Mouse (Mus musculus) lung, postnatal 14 days (tissue): ENCODE measurements around the gene Cpt1b.

Experiments
- DNase-seq: peaks from one replicate; pipeline ENCODE4 v3.0.0; 2021

Cpt1b gene

DNA sequence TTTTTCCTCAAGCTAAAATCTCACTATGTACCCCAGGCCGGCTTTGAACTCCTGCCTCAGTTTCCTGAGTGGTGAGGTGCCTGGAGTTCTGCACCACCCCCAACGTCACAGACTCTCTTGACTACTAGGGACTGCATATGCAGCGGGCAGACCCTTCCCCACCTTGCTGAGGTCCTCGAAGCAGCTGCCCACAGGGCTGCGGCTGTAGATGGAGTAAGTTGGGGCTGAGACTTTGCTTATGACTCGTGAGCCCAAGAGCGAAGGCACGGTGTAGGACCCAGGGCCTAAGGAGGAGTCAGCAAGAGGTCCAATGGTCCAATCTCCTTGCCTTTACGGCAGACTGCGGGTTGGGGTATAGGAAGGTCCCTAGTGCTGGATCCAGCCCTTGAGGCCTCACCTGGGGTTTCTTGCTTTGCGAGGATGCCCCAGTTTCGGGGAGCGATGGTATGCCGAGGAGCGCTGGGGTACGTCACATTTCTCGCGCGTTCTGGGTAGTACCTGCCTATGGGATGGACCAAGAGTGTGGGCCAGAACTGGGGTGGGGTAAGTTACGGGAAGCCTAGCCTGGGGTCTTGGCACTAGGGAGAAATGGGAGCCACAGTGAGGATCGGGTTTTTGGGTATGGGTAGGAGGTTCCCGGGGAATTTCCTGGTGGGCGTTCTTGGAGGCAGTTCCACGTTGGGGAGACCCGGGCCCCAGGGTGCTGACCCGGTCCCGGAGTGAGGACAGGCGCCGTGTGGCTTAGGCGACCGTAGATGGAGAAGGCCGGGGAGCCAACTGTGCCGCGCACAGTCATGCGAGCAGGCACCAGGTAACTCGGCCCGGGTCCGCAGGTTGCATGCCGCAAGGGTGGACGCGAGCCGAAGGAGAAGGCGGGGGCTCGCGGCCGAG is 47.5 kb downstream of the Cpt1b start:
- no peak for DNase-seq

GRCm38 (mm10) chr15:89377362-89377761 is 48.3 kb downstream of the Cpt1b start:
- DNase-seq = no peak

- no peak for DNase-seq
These were observed 48.7 kb downstream of the Cpt1b start, which contains the start of gene Tymp for GRCm38 (mm10) chr15:89376957-89377356. Gene Tymp (minus strand): TSS chr15:89377039.

DNA sequence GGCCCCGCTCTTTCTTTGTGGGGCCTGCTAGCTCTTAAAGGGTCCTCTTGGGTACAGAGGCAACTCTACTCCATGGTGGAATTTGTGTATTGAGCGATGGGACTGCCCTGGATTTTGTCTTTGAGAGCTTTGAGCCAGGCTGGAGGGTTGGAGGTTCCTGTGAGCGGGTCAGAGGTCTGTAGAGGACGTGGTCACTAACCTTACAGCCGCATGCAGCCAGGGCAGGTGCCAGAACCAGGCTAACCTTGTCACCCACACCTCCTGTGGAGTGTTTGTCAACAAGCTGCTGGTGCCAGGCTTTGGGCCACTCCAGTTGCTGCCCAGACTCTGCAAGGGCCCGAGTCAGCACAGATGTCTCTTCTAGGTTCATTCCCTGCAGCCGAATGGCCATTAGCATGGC is 49.6 kb downstream of the Cpt1b start:
- DNase-seq = no peak

DNA sequence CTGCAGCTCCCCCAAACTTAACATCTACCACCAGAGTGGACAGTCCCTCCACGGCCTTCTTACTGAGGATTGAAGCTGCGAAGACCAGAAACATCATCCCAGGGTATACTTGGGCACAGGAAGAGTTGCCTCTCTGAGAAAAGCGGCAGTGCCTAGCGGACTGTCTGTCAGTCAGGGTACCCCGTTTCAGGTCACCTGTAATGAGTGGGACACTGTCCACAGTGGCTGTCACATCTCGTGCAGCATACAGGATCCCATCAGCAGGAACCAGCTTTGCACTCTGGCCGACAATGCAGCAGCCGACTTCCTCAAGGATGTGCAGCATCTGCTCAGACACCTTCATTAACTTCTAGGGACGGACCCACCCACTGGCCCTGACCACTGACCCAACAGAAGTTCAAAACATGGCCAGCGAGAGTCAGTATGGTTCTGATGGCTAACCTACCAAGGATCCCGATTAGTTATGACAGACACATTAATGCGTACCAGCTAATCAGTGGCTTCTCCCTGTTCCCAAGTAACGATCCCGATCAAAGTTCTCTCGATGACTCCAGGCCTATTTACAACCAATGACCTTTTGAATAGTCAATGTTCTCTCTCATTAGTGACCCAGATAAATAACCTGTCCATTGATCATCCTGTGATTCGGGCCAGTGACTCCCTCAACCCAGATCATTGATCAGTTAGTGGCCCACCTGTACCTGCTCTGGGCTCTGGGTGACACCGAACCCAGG is 50.7 kb downstream of the Cpt1b start:
- no peak for DNase-seq

- no peak for DNase-seq
These were observed 51.3 kb downstream of the Cpt1b start for GRCm38 (mm10) chr15:89374340-89374739.

GRCm38 (mm10) chr15:89373762-89374248 is 51.9 kb downstream of the Cpt1b start, which contains the start of gene Sco2:
Gene Sco2 (minus strand): TSS chr15:89373846.
- DNase-seq = peak; percentile 97

DNA sequence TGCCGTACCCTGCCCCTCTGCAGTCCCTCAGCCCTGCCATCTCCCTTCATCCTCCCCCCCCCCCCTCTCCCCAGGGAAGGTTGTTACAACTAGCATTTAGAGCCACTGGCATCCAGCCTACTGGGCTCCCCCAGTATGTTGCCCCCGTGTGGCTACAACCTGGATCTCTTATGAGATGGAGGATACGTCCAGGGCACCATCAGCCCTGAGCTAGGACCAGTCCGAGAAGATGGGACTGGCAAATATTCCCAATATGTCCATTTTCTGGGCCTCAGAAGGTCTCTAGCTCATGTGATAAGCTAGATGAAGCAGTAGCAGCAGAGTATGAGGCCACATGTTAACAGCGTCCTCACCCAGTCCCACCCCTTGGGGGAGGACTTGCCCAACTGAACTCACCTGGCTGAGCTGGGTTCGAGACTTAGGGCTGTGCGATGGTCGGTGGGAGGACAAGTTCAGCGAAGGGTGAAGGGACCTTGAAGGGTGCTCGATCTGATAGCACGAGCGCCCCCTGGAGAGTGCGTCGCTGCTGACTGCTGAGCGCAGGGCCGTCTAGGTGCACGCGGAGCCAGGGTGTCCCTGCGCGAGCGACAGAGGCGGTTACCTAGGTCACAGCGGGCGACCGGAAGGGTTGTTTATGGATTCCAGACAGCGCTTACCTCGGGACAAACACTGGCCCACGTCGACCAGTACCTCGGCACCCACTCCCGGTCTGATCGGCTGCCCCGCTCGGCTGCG is 52.5 kb downstream of the Cpt1b start:
- peak; percentile 91 for DNase-seq

DNA sequence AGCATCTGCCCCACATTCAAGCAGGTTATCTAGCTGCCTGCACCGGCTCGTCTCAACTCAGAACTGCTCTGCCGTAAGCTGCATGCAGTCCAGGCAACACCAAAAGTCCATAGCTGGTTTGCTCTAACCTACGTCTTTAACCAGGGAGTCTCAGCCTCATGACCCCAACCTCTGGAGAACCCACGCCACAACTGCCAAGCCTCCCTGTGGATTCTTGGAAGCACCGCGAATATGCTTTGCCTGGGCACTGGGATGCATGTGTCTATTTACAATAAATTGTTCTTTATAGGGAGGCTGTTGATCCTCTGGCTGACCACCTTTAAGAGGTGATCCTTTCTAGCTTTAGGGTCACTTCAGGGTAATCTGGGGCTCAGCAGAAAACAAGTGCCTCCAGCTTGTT is 53.1 kb downstream of the Cpt1b start:
- no peak for DNase-seq

- DNase-seq = no peak
These were observed 53.6 kb downstream of the Cpt1b start for GRCm38 (mm10) chr15:89372068-89372467.
